Mouse (Mus musculus) thymus, postnatal 10 days (tissue): ENCODE results near the gene Dnajb13.
A peak's percentile ranks its signal among the peaks of the same experiment; 100 is the strongest.

ENCODE experiments used
- DNase-seq, 2 experiments: peaks; one replicate each; pipeline ENCODE4 v3.0.0; 2021; ENCODE audit warnings: low spot score in 2 of 2

The Dnajb13 gene

DNA sequence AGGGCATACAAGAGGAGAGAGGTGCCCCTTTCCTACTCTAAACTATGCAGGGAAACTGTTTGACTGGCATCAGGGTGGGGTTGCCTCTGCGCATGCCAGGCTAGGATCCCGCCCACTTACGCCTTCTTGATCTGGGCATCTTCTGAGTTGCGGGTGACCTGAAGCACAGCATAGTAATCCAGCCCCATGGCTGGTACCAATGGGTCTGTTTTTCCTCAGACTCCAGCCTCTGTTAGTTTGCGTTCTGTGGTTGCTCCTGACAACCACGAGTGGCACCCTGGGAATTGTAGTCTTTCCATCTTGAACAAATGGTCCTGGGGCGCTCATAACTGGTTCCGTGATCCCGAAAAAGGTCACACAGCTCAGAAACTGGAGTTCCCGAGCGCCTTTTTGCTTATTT, at the start of gene Dnajb13:
Gene Dnajb13, minus strand, starts transcription at position 388 of the 400 bp plus-strand sequence.
- DNase-seq, result no peak

DNA sequence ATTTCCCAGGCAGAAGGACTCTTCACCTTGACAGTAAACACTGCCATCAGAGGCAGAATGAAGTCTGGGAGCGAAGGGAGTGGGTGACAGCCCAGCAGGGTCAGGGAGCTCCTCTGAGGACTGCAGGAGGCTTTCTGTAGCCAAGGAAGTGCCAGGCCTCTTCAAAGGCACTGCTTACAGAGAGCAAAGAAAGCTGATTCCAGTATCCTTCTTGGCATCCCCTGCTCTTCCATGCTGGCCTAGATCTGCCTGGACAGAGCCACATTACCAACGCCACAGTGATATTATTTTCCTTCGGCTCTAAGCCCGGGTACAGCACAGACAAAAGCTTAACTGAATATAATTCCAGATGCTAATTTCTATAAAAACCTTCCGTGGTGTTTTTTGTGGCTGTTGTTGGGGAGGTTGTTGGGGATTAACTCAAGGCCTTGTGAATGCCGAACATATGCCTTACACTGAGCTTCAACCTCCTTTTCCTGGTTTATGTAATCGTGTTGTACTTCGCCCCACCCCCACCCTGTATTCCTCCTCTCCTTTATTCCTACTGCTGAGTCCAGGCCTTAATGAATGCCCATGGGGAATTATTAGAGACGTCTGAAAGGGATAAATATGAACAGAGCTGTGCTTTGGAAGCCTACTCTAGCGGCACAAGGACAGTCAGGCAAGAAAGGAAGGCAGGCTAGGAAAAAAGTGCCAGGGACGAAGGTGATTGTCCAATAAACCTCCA, 47.3 kb upstream of the Dnajb13 start:
- DNase-seq, result no peak

DNA sequence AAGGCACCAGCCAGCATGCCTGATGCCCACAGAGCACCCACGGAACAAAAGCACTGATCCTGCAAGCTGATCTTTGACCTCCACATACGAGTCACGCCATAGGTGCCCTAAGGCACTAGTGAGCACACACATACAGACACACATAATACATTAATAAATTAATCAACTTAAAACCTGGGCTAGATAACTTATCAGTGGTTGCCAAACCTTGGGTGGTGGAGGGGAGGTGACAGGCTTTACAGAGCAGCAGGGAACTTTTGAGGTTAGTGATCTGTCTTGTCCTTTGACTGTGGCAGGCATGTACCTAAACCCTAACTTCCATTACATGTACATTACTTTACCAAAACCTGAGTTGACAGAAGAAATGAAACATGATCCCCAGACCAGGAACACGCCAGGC, 44.6 kb upstream of the Dnajb13 start:
- DNase-seq, result no peak

DNA sequence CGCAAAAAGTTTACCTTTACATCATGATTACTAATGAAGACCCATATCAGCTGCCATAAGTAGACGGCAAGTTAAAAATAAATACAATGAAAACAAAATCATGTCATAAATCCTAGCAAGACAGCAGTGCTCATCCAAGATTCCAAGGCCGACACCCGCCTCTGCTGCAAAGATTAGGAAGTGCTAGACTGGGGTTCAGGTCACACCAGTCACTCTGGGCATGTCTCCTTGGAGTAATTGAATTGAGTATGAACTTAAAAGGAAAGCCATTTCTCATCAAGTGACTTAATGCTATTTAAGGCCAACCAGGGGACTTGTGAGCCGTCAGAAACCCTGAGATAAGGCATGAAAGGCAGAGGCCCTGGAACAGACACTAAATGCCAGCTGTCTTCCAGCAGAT, 42.5 kb upstream of the Dnajb13 start:
- DNase-seq, result no peak

DNA sequence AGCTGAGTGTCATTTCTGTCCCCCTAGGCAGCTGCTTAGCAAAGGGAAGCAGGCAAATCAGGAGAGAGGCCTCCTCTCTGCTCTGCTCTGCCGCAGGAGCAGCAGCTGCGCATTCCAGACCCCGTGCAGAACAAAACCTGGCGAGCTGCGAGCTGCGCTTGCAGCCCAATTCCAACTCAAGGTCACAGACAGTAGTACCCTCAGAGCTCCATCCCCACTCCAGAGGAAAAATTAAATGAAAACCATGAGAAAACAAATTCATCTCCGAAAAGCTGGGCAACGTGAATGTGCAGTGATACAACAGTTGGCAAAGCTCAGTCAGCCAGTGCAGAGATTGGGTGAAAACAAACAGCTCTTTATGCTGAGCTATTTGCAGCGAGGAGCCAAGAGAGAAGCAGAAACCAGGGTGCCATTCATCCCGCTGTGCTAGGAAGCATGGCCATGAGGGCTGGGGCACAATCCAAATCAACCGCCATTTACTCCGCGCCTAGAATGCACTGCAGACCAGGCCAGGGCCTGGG, 40.7 kb upstream of the Dnajb13 start:
- no peak for DNase-seq

DNA sequence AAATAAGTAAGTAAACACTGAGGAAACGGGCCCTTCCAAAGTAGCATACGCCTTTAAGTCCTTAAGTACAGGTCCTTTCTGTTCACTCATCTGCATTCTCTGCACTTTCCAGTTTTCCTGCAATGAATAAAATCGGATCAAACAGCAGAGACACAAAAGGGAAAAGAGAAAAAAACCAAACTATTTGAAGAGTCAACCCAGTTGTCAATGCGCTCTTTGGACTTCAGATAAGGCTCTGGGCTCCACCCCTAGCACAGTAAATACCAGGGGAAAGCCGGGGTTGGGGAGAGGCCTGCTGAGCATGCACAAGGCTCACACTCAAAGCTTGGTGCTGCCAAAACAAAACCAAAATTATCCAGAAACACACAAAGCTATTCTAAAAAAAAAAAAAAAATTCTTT, 40.2 kb upstream of the Dnajb13 start:
- no peak for DNase-seq

DNA sequence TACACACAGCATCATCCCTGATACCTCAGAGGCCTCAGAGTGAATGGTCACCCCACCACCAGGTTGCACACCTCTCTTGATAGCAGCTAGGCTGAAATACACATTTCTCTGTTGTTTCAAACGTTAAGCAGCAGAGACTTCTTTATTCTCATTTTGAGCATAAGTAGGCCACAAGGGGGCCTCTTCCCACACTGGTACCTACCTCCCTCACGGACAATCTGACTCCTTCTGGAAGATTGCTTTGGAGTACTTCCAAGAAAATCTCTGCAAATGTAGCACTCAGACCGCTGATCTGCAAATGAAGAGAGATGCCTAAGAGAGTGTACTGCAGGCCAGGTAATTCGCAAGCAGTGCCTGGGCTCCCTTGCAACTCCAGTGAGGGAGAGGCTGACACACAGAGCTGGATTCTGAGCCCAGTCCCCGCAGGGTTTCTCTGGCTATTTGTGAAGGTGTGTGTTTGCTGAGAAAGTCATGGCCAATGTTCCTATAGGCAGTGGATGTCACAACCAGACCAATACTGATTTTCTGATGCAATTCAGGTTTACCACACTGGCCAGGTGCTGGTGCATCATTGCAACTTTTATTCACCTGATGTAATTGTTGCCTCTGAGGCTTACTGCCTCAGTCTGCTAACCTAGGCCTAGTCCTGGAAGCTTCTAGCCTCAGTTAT, 35.7 kb upstream of the Dnajb13 start:
- no peak for DNase-seq

DNA sequence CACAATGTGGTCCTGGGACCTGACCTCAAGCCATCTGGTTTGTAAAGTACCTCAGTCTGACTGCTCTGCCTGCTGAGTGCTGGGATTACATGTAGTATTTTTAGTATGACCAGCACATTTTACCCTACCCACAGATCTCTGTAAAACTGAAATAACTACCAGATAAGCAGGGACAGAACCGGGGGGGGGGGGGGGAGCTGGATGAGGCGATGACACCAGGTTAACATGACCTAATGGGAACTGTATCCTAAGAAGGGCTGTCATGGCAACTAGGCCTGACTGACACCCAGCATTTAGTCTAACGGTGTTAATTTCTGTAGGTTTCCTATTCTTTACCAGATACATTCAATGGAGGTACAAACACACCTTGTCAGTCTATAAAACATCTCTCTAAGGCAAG, 35.0 kb upstream of the Dnajb13 start:
- DNase-seq, result no peak

DNA sequence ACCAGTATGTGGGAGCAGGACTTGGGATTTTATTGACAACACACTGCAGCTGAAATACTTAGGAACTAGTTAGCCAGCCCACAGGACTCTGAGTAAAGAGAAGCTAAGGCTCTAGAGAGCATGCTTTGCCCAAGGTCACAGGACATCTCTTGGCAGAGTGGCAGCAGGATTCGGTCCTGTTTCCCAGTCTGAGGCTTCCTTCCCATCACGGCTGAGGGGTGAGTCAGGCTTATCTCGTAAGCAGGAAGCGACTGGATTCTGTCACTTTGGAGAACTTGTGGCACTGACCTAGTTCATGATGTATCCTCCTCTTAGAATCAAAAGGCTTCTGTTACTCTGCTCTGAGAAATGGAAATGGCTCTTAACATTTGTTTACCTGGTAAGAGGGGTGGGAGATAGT, 32.9 kb upstream of the Dnajb13 start:
- DNase-seq, result no peak

DNA sequence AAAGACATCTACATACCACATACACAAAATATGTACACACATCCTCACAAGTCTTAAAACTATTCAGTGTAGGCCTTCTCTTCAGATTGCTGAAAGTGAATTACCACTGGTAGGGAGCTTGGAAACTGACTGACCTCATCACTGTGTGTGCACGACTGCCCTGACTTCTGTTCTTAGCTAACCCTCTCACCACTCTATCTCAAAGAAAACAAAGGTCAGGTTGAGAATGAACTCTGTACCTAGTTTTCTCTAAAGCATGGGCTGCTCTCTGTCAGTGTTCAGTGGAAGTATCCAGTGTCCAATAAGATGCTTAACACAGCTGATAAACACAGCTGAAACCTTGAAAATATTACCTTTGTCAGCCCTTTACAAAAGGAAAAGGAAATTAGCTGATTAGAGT, 29.7 kb upstream of the Dnajb13 start:
- no peak for DNase-seq

DNA sequence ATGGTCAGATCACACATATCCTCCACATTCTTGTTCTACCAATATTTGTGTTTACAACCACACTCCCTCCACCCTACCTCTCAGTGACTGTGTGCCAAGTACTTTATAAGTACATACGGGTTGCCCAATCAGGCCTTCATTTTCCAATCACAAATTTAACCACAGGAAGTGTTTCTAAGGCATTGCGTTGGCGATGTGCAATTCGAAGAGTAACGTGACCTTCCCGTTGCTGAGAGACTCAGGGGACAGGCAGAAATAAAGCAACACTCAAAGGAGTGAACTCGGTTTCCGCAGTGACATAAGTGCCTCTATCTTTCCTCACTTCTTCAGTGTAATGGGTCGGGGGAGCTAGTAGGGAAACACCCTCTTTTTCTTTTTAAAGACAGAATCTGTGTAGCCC, 24.8 kb upstream of the Dnajb13 start:
- DNase-seq, result no peak

DNA sequence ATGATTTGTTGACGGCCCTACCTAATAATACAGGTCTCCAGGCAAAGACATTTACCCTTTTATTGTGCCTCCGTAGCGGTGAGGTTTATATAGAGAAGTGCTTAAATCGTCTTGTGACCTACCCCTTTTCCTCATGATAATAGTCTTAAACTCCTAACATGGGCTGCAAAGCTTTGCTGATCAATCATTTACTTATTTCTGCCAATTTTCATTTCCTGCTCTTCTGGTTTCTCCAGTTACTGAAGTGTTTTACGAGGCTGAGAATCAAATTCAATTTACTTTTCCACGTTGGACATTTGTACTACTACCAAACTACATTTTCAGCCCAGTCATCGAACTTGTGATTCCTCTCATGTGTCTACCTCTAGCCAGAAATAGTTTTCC, 22.8 kb upstream of the Dnajb13 start:
- no peak for DNase-seq

DNA sequence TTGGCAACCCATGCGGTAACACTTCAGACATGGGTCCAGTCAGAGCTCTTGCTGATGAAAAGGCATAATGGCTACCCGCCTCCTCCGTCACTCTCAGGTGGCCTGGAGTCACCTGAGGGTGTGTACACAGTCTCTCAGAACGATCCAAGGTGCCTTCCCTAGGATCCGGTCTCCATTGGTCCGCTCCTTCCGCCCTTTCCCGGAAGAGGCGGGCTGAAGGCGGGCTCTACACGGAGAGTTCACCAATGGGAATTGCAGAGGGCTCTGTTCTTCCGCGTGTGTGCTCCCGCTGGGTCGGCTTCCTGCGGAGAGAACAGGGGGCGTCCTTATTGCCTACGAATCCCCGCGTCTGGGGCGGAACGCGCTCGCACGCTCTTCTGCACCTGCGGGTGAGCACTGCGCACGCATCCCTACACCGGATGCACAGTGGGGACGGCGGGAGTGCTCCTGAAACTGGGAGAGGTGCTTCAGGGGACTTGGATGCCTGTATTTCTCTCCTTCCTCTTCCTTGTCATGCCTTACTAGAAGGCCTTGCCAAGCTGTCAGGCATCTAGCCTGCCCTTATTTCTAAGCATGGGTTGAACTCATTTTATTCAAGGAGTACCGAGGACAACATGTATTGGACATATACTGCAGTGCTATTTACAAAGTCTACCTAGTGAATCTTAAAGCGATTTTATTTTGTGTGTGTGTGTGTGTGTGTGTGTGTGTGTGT, 22.2 kb upstream of the Dnajb13 start, which contains the start of gene Coa4:
Gene Coa4, plus strand, starts transcription at position 268 of the 715 bp plus-strand sequence.
- DNase-seq, result peak; percentile 83 to 84

DNA sequence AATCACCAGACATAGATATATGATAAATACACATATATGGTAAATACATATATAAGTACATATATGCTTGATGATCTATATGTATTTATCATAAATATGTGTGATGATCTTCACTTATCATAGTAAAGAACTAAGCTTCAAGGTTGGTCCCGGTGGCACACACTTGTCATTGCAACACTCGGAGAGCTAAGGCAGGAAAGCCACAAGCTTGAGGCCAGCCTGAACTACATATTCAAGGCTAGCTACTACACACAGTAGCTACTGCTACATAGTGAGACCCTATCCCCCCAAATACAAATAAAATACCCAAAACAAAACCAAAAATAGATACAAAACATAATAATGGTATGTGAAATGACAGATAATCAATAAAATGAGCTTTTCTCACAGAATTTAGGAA, 21.1 kb upstream of the Dnajb13 start:
- no peak for DNase-seq

DNA sequence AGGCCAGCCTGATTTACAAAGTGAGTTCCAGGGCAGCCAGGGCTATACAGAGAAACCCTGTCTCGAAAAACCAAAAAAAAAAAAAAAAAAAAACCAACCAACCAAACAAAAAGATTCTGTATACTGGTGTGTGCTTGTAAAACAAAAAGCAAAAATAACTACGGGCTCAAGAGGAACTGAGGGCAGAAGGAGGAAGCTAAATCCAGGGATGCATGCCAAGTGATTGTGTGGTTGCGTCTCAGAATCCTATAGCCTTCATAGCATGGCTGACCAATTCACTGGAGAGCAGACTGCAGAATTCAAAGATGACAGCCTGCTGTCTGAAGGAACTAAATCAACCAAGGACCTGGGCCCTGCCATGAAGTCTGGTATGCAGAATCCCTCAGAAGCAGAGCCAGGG, 19.5 kb upstream of the Dnajb13 start:
- no peak for DNase-seq

DNA sequence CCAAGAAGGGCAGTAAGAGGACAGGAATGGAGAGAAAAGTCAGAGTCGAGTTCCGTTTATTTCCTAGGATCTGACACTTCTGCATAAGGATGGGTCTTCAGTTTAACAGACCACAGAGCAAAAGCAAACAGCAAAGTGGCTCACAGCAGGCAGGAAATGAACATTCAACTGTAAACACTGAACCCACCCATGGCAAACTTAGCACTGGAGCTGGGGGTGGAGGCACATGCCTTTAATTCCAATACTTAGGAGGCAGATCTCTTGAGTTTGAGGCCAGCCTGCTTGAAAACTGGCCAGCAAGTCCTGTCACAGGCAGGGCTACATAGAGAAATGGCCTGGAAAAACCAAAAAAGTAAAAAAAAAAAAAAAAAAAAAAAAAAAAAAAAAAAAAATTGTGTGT, 18.7 kb upstream of the Dnajb13 start:
- no peak for DNase-seq

DNA sequence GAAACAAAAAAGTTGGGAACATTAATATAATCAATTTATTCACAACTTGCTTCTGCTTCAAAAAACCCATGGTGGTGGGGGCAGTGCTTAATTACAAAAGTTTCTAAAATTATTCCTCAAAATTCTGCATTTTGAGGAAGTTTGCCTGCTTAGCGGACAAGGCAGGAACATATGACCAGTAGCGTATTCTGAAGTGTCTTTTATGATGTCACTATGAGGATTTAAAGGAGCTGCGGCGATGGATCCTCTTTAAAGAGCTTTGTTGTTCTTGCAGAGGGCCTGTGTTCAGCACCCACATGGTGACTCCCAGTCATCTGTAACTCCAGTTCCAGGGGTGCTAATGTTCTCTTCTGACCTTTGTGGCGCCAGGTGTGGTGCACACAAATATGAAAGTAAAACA, 16.0 kb upstream of the Dnajb13 start:
- DNase-seq, result no peak

DNA sequence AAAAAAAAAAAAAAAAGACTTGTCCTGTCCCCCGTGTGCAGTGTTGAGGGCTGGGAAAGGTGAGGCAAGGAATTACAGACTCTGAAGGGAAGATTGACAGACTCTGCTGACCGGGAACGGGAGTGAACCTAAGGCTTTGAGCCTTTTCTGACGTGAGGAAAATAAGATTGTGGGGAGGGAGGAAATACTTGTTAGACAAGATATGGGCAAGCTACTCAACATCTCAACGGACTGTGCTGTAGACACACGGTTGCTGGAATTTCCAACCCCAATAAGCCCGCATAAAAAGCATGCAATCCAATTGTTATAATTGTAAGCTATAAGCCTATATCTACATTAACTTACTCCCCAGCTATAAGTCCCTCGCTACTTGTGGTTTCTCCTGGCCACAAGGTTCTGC, 9.9 kb upstream of the Dnajb13 start:
- no peak for DNase-seq

DNA sequence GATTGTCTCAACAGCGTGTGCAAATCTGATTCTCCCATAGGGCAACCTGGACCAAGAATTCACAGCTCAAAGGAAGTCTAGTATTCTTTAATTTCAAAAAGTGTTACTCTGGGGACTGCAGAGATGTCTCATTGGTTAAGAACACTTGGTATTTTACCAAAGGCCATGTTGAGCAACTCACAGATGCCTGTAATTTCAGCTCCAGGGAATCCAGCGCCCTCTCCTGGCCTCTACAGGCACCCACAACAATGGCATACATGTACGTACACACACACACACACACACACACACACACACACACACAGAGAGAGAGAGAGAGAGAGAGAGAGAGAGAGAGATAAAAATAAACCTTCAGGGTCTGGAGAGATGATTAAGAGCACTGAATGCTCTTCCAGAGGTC, 7.5 kb upstream of the Dnajb13 start:
- DNase-seq, result no peak

DNA sequence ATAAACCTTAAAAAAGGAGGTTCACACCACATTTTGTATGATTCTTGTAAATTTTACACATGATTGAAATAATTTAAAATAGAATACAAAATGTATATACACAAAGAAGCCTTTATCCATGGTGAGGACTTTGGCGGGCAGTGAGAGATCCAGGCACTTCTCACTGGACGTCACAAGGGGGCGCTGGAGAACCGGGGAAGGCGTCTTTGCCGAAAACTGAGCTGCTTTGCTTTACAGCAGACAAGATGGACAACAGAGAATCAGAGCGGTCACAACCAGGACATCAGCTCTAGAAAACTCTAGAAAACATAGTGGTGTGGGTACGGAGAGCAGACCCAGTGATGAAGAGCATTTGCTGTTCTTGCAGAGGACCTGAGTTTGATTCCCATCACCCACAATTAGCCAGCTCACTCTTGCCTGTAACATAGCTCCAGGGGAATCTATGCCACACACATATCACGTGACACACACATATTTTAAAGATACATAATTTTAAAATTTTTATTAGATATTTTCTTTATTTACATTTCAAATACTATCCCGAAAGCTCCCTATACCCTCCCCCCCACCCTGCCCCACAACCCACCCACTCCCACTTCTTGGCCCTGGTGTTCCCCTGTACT, 6.0 kb upstream of the Dnajb13 start:
- DNase-seq, result peak; percentile 37 to 86

DNA sequence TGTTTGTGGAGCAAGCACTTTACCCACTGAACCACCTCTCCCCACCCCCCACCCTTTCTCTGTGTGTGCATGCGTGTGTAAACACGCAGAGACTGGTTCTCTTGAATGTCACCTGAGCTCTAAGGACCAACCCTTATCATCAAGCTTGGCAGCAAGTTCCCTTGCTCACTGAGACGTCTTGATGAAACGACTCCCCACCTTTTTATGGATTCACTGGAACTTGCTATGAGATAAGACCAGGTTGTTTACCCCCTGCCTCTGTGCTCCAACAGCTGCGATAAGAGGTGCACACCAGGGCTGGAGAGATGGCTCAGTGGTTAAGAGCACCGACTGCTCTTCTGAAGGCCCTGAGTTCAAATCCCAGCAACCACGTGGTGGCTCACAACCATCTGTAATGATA, 5.4 kb upstream of the Dnajb13 start:
- no peak for DNase-seq

DNA sequence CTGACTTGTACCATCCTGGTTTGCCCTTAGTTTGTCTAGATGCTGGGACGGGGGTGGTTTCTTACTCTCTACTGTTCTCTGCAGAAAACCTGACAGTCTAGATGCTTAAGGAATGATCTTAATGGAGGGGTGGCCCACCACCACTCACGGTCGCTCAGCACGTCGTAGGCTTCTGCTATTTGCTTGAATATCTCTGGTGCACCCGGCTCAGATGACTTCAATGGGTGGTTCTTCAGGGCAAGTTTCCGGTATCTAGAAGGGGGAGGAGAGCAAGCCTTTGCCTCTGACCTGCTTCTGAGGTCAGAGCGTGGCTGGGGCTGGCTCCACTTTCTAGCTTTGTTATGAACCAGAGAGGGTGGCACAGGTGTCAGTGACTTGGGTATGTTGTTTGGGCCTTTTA, 3.2 kb downstream of the Dnajb13 start:
- DNase-seq, result no peak
